In the genomic region with DNA sequence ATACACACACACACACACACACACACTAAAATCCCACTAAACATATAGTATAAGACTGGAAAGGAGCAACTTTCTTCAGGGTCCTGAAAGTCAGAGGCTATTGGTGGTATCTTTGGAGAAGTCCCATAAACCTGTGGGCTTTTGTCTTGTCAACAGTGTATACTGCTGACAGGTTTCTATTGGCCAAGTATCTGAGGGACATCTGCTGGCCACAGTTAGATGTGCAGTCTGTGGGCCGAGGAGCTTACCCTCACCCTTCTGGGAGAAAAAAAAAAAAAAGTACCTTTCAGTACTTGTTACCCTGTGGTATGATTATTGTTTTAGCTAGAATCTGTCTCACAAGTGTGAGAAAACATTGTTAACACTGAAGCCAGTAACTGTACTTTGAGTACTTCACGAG, we compare ENCODE assay signal across 8 mouse cellular contexts.
DNase-seq lines count a peak whose midpoint lies in the region; ATAC-seq and TF ChIP-seq lines count a peak whose summit lies in the region.

No protein-coding gene starts in this region.

- no peaks in the 10 kb centered on the region for H3K27me3 ChIP-seq in forebrain, embryonic 14.5 days (replicated peaks; ENCODE audit: control insufficient read depth, insufficient read depth, low read length)
- H3K27me3 ChIP-seq in forebrain, postnatal 0 days (ENCODE audit: insufficient read depth, low read length), result no peaks in the 10 kb centered on the region
- H3K27me3 ChIP-seq in kidney, embryonic 14.5 days (ENCODE audit: control insufficient read depth, insufficient read depth, low read length), result no peaks in the 10 kb centered on the region

- no peak overlapping the region for H3K4me2 ChIP-seq in forebrain, embryonic 14.5 days (ENCODE audit: low read length)
- no peak overlapping the region for H3K4me2 ChIP-seq in forebrain, postnatal 0 days (ENCODE audit: low read depth)
- H3K4me2 ChIP-seq in kidney, embryonic 14.5 days (replicated peaks; ENCODE audit: low read depth, low read length), result no peak overlapping the region

- H3K4me3 ChIP-seq in forebrain, embryonic 14.5 days (ENCODE audit: low read depth, low read length), result no peak overlapping the region
- H3K4me3 ChIP-seq in forebrain, postnatal 0 days (ENCODE audit: low read depth, low read length), result no peak overlapping the region
- no peak overlapping the region for H3K4me3 ChIP-seq in kidney, embryonic 14.5 days (ENCODE audit: low read length)

- DNase-seq in forebrain, embryonic 14.5 days (ENCODE audit: low spot score), result peak; percentile 1
- no peak for DNase-seq in forebrain, postnatal 0 days
- peak; percentile 14 for DNase-seq in urinary bladder, postnatal 14 days (ENCODE audit: low spot score)
- no peak for DNase-seq in urinary bladder, adult 2 months (ENCODE audit: low spot score)
- peak; percentile 7 for DNase-seq in retina, embryonic 14.5 days (ENCODE audit: low spot score)
- DNase-seq in right cerebral cortex, adult 2 months (ENCODE audit: low spot score in 2 of 2), result no peak
- no peak for DNase-seq in urinary bladder, adult 18-20 months (ENCODE audit: low spot score in 2 of 2)

- H3K9me3 ChIP-seq in forebrain, embryonic 14.5 days (replicated peaks; ENCODE audit: control insufficient read depth, low read length), result no peaks in the 10 kb centered on the region
- no peaks in the 10 kb centered on the region for H3K9me3 ChIP-seq in forebrain, postnatal 0 days (ENCODE audit: low read length)
- H3K9me3 ChIP-seq in kidney, embryonic 14.5 days (ENCODE audit: control insufficient read depth, low read length), result no peaks in the 10 kb centered on the region

- no peak; the same call in 1 of the 2 replicates for TF ChIP-seq CTCF in forebrain, postnatal 0 days (IDR thresholded peaks at IDR 0.05; ENCODE audit: low read depth)

- no peak for ATAC-seq in forebrain, embryonic 14.5 days
- no peak for ATAC-seq in forebrain, postnatal 0 days
- peak; percentile 32; the same call in 1 of the 2 replicates for ATAC-seq in kidney, embryonic 14.5 days (ENCODE audit: low FRiP score, low TSS enrichment)

- H3K27ac ChIP-seq in forebrain, embryonic 14.5 days (ENCODE audit: low read depth, low read length), result no peak overlapping the region
- no peak overlapping the region for H3K27ac ChIP-seq in forebrain, postnatal 0 days (ENCODE audit: low read depth, low read length)
- no peak overlapping the region for H3K27ac ChIP-seq in kidney, embryonic 14.5 days (ENCODE audit: low read depth, low read length)

- WGBS in forebrain, embryonic 14.5 days, result 58% methylated on average over 2 of the region's 2 CpGs
- WGBS in forebrain, postnatal 0 days, result 60% methylated on average over 2 of the region's 2 CpGs
- 67% methylated on average over 2 of the region's 2 CpGs for WGBS in kidney, embryonic 14.5 days

- no peaks in the 10 kb centered on the region for H3K4me1 ChIP-seq in forebrain, embryonic 14.5 days (ENCODE audit: control insufficient read depth, insufficient read depth, low read length)
- no peaks in the 10 kb centered on the region for H3K4me1 ChIP-seq in forebrain, postnatal 0 days (ENCODE audit: insufficient read depth)
- no peaks in the 10 kb centered on the region for H3K4me1 ChIP-seq in kidney, embryonic 14.5 days (ENCODE audit: control insufficient read depth, insufficient read depth, low read length)

- no peaks in the 10 kb centered on the region for H3K36me3 ChIP-seq in forebrain, embryonic 14.5 days (ENCODE audit: control insufficient read depth, insufficient read depth, low read length)
- H3K36me3 ChIP-seq in forebrain, postnatal 0 days (ENCODE audit: insufficient read depth), result no peaks in the 10 kb centered on the region
- H3K36me3 ChIP-seq in kidney, embryonic 14.5 days (ENCODE audit: control insufficient read depth, insufficient read depth, low read length), result no peaks in the 10 kb centered on the region

- H3K9ac ChIP-seq in forebrain, embryonic 14.5 days (ENCODE audit: low read length), result no peak overlapping the region
- no peak overlapping the region for H3K9ac ChIP-seq in forebrain, postnatal 0 days
- no peak overlapping the region for H3K9ac ChIP-seq in kidney, embryonic 14.5 days (ENCODE audit: low read depth, low read length)

Comparison
In these comparisons a context has a peak if more than half of its experiments do, and no peak if none do; other contexts are left out.
1. DNase-seq: peak in forebrain, embryonic 14.5 days (single experiment), urinary bladder, postnatal 14 days (single experiment) and retina, embryonic 14.5 days (single experiment); none in forebrain, postnatal 0 days (single experiment), urinary bladder, adult 2 months (single experiment), right cerebral cortex, adult 2 months (0 of 2) and urinary bladder, adult 18-20 months (0 of 2).